Mouse (Mus musculus) adrenal gland, adult 2 months (tissue): ENCODE data around the gene Pacrg. TPM values are rescaled to one million over a fixed set of nuclear protein-coding genes. Genes with fewer than 3 reads are reported as not detected.
A peak's percentile ranks its signal among the peaks of the same experiment; 100 is the strongest.

Experiments used
- DNase-seq: peaks from one replicate; pipeline ENCODE4 v3.0.0; 2021
- polyA plus RNA-seq: library from polyadenylated mRNA; depleted of rRNA; stranded (reverse); fragments of >200 nt; gene quantifications from 2 replicates; pipeline ENCODE4 v1.2.3, GENCODE M21; 2012
- total RNA-seq, 2 experiments: library from RNA; stranded (reverse); gene quantifications; 2 replicates each; pipeline ENCODE4 v1.2.3; 2021

Gene Pacrg
- total and polyA plus RNA-seq, 3 experiments: 0.82 to 2.7 (median 2.6) TPM

GRCm38 (mm10) chr17:10493124-10493523 lies 347.0 kb downstream of the Pacrg start:
- DNase-seq: peak; percentile 71

- no peak for DNase-seq
These were observed 349.5 kb downstream of the Pacrg start for GRCm38 (mm10) chr17:10490374-10491169.

- no peak for DNase-seq
These were observed 351.2 kb downstream of the Pacrg start for GRCm38 (mm10) chr17:10488873-10489272.

- no peak for DNase-seq
These were observed 356.1 kb downstream of the Pacrg start for GRCm38 (mm10) chr17:10483945-10484546.

GRCm38 (mm10) chr17:10481081-10481480 lies 359.0 kb downstream of the Pacrg start:
- no peak for DNase-seq

GRCm38 (mm10) chr17:10479020-10479707 lies 360.9 kb downstream of the Pacrg start:
- DNase-seq: peak; percentile 71

- no peak for DNase-seq
These were observed 361.7 kb downstream of the Pacrg start for GRCm38 (mm10) chr17:10478377-10478776.

- DNase-seq: no peak
These were observed 363.3 kb downstream of the Pacrg start for GRCm38 (mm10) chr17:10476807-10477206.

GRCm38 (mm10) chr17:10474972-10475371 lies 365.1 kb downstream of the Pacrg start:
- no peak for DNase-seq

- DNase-seq: no peak
These were observed 366.2 kb downstream of the Pacrg start for GRCm38 (mm10) chr17:10473826-10474384.

GRCm38 (mm10) chr17:10473175-10473574 lies 366.9 kb downstream of the Pacrg start:
- DNase-seq: peak; percentile 88

GRCm38 (mm10) chr17:10469874-10470568 lies 370.1 kb downstream of the Pacrg start:
- no peak for DNase-seq

- no peak for DNase-seq
These were observed 373.0 kb downstream of the Pacrg start for GRCm38 (mm10) chr17:10467102-10467501.

- no peak for DNase-seq
These were observed 374.6 kb downstream of the Pacrg start for GRCm38 (mm10) chr17:10465467-10465866.

GRCm38 (mm10) chr17:10464700-10465099 lies 375.4 kb downstream of the Pacrg start:
- DNase-seq: no peak

- DNase-seq: no peak
These were observed 376.5 kb downstream of the Pacrg start for GRCm38 (mm10) chr17:10463626-10464025.

- DNase-seq: no peak
These were observed 379.2 kb downstream of the Pacrg start for GRCm38 (mm10) chr17:10460916-10461315.

GRCm38 (mm10) chr17:10458743-10459142 lies 381.4 kb downstream of the Pacrg start:
- no peak for DNase-seq

- no peak for DNase-seq
These were observed 383.7 kb downstream of the Pacrg start for GRCm38 (mm10) chr17:10456409-10456808.

- no peak for DNase-seq
These were observed 384.1 kb downstream of the Pacrg start for GRCm38 (mm10) chr17:10455961-10456360.

GRCm38 (mm10) chr17:10454406-10454805 lies 385.7 kb downstream of the Pacrg start:
- no peak for DNase-seq

- DNase-seq: no peak
These were observed 387.3 kb downstream of the Pacrg start for GRCm38 (mm10) chr17:10452801-10453200.
